8 mouse cellular contexts compared by ENCODE assay signal in genomic region chr5:135089653-135090052, GRCm38 (mm10). TPM values are rescaled to one million over a fixed set of nuclear protein-coding genes. Genes with fewer than 3 reads are reported as not detected.
DNase-seq lines count a peak whose midpoint lies in the region; ATAC-seq lines count a peak whose summit lies in the region.
"Had no signal": no experiment of that assay in that cellular context is flagged by ENCODE, and none has a peak within 500 bp of the region (broad histone marks: within the 10 kb centered on the region; RNA-seq: fewer than 3 reads in every experiment).

TSS of gene Mlxipl (plus strand) at chr5:135089890.

- DNase-seq in adrenal gland, postnatal 25 days = no peak
- DNase-seq in heart, postnatal 10 days = no peak
- DNase-seq in limb, embryonic 11.5 days (ENCODE audit: low spot score) = peak; percentile 35
- no peak for DNase-seq in left cerebral cortex, adult 18-20 months (ENCODE audit: low spot score in 2 of 2)
- no peak for DNase-seq in layer of hippocampus, postnatal 14 days (ENCODE audit: low spot score in 2 of 2)

- intact Hi-C loops in heart, postnatal 10 days (cut with DNase I) = no loop called here

- H3K27ac ChIP-seq in embryonic facial prominence, embryonic 15.5 days (replicated peaks) = no peak within 1 kb of the TSS
- no peak within 1 kb of the TSS for H3K27ac ChIP-seq in limb, embryonic 11.5 days (replicated peaks; ENCODE audit: low read depth, low read length)

- no peaks in the 10 kb centered on the region for H3K9me3 ChIP-seq in embryonic facial prominence, embryonic 15.5 days (replicated peaks)
- H3K9me3 ChIP-seq in limb, embryonic 11.5 days (ENCODE audit: control insufficient read depth, low read length) = no peaks in the 10 kb centered on the region

- peak within 1 kb of the TSS; percentile 48 for H3K4me2 ChIP-seq in embryonic facial prominence, embryonic 15.5 days (replicated peaks)
- H3K4me2 ChIP-seq in limb, embryonic 11.5 days (ENCODE audit: low read depth, severe bottlenecking) = peak within 1 kb of the TSS; percentile 40

- peaks cover 36% of the 10 kb centered on the region for H3K27me3 ChIP-seq in embryonic facial prominence, embryonic 15.5 days
- peaks cover 19% of the 10 kb centered on the region for H3K27me3 ChIP-seq in limb, embryonic 11.5 days (ENCODE audit: control insufficient read depth, insufficient read depth, low read length)

- H3K4me3 ChIP-seq in embryonic facial prominence, embryonic 15.5 days (replicated peaks) = peak within 1 kb of the TSS; percentile 26
- H3K4me3 ChIP-seq in limb, embryonic 11.5 days (ENCODE audit: low read depth, low read length) = peak within 1 kb of the TSS; percentile 12; the same call in 1 of the 2 replicates

- peaks cover 7% of the 10 kb centered on the region for H3K4me1 ChIP-seq in embryonic facial prominence, embryonic 15.5 days
- H3K4me1 ChIP-seq in limb, embryonic 11.5 days (ENCODE audit: control insufficient read depth, insufficient read depth, low read length) = no peaks in the 10 kb centered on the region

- H3K9ac ChIP-seq in embryonic facial prominence, embryonic 15.5 days = no peak within 1 kb of the TSS
- peak within 1 kb of the TSS; percentile 36 for H3K9ac ChIP-seq in limb, embryonic 11.5 days (ENCODE audit: low read length)

- H3K36me3 ChIP-seq in embryonic facial prominence, embryonic 15.5 days = no peaks in the 10 kb centered on the region
- H3K36me3 ChIP-seq in limb, embryonic 11.5 days (ENCODE audit: control insufficient read depth, insufficient read depth, low read length) = no peaks in the 10 kb centered on the region

- 3% methylated on average over 38 of the region's 39 CpGs for WGBS in embryonic facial prominence, embryonic 15.5 days
- WGBS in limb, embryonic 11.5 days = 3% methylated on average over 39 of the region's 39 CpGs

- ATAC-seq in embryonic facial prominence, embryonic 15.5 days (ENCODE audit: insufficient number of reproducible peaks, low FRiP score, low TSS enrichment, low read depth) = 0 out of 2 replicates have a peak, but pooled peaks have one; percentile 24
- no peak for ATAC-seq in limb, embryonic 11.5 days (ENCODE audit: insufficient number of reproducible peaks, low FRiP score, low TSS enrichment, low read depth)
- no peak for ATAC-seq in cerebellum, adult (ENCODE audit: insufficient number of reproducible peaks, low FRiP score, low TSS enrichment)

RNA-seq across cellular contexts. Expression of gene Mlxipl, which starts in this region (rescaled TPM):
- total RNA-seq in adrenal gland, postnatal 25 days (2021) = 70.1 and 79.1 TPM in 2 replicates
- 0.80 and 1.4 TPM in 2 replicates for polyA plus RNA-seq in embryonic facial prominence, embryonic 15.5 days (2015; fragmentation: Nextera tagmentation; extraction: Ambion mirVana)
- total RNA-seq in heart, postnatal 10 days (2021) = 10 to 100 TPM; 12.2 to 15.9 TPM
- polyA plus RNA-seq in limb, embryonic 11.5 days (2014; fragmentation: Nextera tagmentation; extraction: Ambion mirVana) = 3.2 and 3.3 TPM in 2 replicates
- total RNA-seq in left cerebral cortex, adult 18-20 months (2021) = 1 to 10 TPM; 3.2 to 4.4 TPM
- 1 to 10 TPM; 3.2 to 5.8 TPM for total RNA-seq in layer of hippocampus, postnatal 14 days (2021)
- total RNA-seq: neutrophil, adult 5-6 weeks had no signal
